8 mouse cellular contexts compared by ENCODE assay signal in genomic region chr4:123904333-123905125, GRCm38 (mm10). TPM values are rescaled to one million over a fixed set of nuclear protein-coding genes. Genes with fewer than 3 reads are reported as not detected.
DNase-seq lines count a peak whose midpoint lies in the region; ATAC-seq and TF ChIP-seq lines count a peak whose summit lies in the region.

Gene Mycbp, plus strand, starts transcription at chr4:123904832.

- no peak; a peak in 1 of 4 replicates for TF ChIP-seq EP300 in MEL (IDR thresholded peaks at IDR 0.05; ENCODE audit: low read depth in 1 of 2, low read length in 2 of 2)

- ATAC-seq in forebrain, postnatal 0 days: peak; percentile 100
- ATAC-seq in lung, embryonic 15.5 days (ENCODE audit: borderline replicate concordance, extremely low read depth, low FRiP score, low TSS enrichment): peak; percentile 100

- peak within 1 kb of the TSS; percentile 85 to 96 for H3K4me3 ChIP-seq in MEL (ENCODE audit: control insufficient read depth in 1 of 2, insufficient read depth in 1 of 2, low read depth in 2 of 2, low read length in 2 of 2)
- H3K4me3 ChIP-seq in cerebellum, adult 2 months (replicated peaks; ENCODE audit: insufficient read depth, low read depth, low read length): peak within 1 kb of the TSS; percentile 98
- H3K4me3 ChIP-seq in forebrain, postnatal 0 days (ENCODE audit: low read depth, low read length): peak within 1 kb of the TSS; percentile 70
- H3K4me3 ChIP-seq in lung, embryonic 15.5 days: peak within 1 kb of the TSS; percentile 88

- H3K4me2 ChIP-seq in forebrain, postnatal 0 days (ENCODE audit: low read depth): peak within 1 kb of the TSS; percentile 87
- H3K4me2 ChIP-seq in lung, embryonic 15.5 days: peak within 1 kb of the TSS; percentile 69

- no peaks in the 10 kb centered on the region for H3K27me3 ChIP-seq in MEL (ENCODE audit: control insufficient read depth in 1 of 2, insufficient read depth in 2 of 2, low read length in 2 of 2)
- H3K27me3 ChIP-seq in cerebellum, adult 2 months (ENCODE audit: control insufficient read depth, insufficient read depth, low read length): no peaks in the 10 kb centered on the region
- H3K27me3 ChIP-seq in forebrain, postnatal 0 days (ENCODE audit: insufficient read depth, low read length): no peaks in the 10 kb centered on the region
- no peaks in the 10 kb centered on the region for H3K27me3 ChIP-seq in lung, embryonic 15.5 days

- peak within 1 kb of the TSS; percentile 93 for H3K9ac ChIP-seq in MEL (ENCODE audit: control insufficient read depth, low read depth, low read length, poor library complexity, severe bottlenecking)
- H3K9ac ChIP-seq in forebrain, postnatal 0 days: peak within 1 kb of the TSS; percentile 69
- peak within 1 kb of the TSS; percentile 81 for H3K9ac ChIP-seq in lung, embryonic 15.5 days

- peaks cover 0 to 20% of the 10 kb centered on the region in 2 experiments; a peak in 2 of 4 replicates for H3K36me3 ChIP-seq in MEL (ENCODE audit: control insufficient read depth in 1 of 2, insufficient read depth in 2 of 2, low read length in 2 of 2)
- H3K36me3 ChIP-seq in forebrain, postnatal 0 days (ENCODE audit: insufficient read depth): peaks cover 7% of the 10 kb centered on the region; the same call in 1 of the 2 replicates
- H3K36me3 ChIP-seq in lung, embryonic 15.5 days: no peaks in the 10 kb centered on the region

- TF ChIP-seq CTCF in MEL (IDR thresholded peaks at IDR 0.05 in 2 of 3, conservative IDR thresholded peaks at IDR 0.05 in 1 of 3; ENCODE audit: control insufficient read depth in 1 of 3, insufficient read depth in 1 of 3, low read depth in 2 of 3, low read length in 3 of 3, poor library complexity in 1 of 3, severe bottlenecking in 1 of 3): no peak
- no peak for TF ChIP-seq CTCF in cerebellum, adult 2 months (IDR thresholded peaks at IDR 0.05; ENCODE audit: borderline replicate concordance, insufficient read depth, low read depth, low read length)
- TF ChIP-seq CTCF in forebrain, postnatal 0 days (IDR thresholded peaks at IDR 0.05; ENCODE audit: low read depth): no peak

- under 1% methylated on average over 49 of the region's 49 CpGs for WGBS in cerebellum, adult 2 months
- 4% methylated on average over 49 of the region's 49 CpGs for WGBS in forebrain, postnatal 0 days
- under 1% methylated on average over 48 of the region's 49 CpGs for WGBS in lung, embryonic 15.5 days

- peak; percentile 59 to 68; a peak in 2 of 4 replicates for TF ChIP-seq POLR2A in MEL (IDR thresholded peaks at IDR 0.05; ENCODE audit: control insufficient read depth in 1 of 2, insufficient read depth in 1 of 2, low read depth in 1 of 2, low read length in 2 of 2, poor library complexity in 1 of 2)
- peak; percentile 69 for TF ChIP-seq POLR2A in cerebellum, adult 2 months (IDR thresholded peaks at IDR 0.05; ENCODE audit: borderline replicate concordance, insufficient read depth, low read length)

- peak; percentile 98 for DNase-seq in MEL (ENCODE audit: low read depth, low spot score)
- peak; percentile 99 for DNase-seq in cerebellum, adult 2 months
- DNase-seq in forebrain, postnatal 0 days: peak; percentile 99
- DNase-seq in heart, postnatal 4 days: peak; percentile 100
- peak; percentile 96 to 99 for DNase-seq in layer of hippocampus, adult 8-10 months (ENCODE audit: low spot score in 2 of 2)
- peak; percentile 99 for DNase-seq in ovary, adult 18-20 months (ENCODE audit: low spot score)
- peak; percentile 97 for DNase-seq in thymus, postnatal 0 days (ENCODE audit: low spot score)

- no peak for TF ChIP-seq RAD21 in MEL (IDR thresholded peaks at IDR 0.05; ENCODE audit: low read depth, low read length)

- H3K79me2 ChIP-seq in MEL (ENCODE audit: control insufficient read depth, insufficient read depth, low read length, poor library complexity): peaks cover 20% of the 10 kb centered on the region

- H3K9me3 ChIP-seq in MEL (replicated peaks; ENCODE audit: insufficient read depth, low read length): no peaks in the 10 kb centered on the region
- H3K9me3 ChIP-seq in forebrain, postnatal 0 days (ENCODE audit: low read length): no peaks in the 10 kb centered on the region
- H3K9me3 ChIP-seq in lung, embryonic 15.5 days: no peaks in the 10 kb centered on the region

- H3K27ac ChIP-seq in MEL (ENCODE audit: control insufficient read depth, low read depth, low read length): peak within 1 kb of the TSS; percentile 69
- peak within 1 kb of the TSS; percentile 63 for H3K27ac ChIP-seq in cerebellum, adult 2 months (ENCODE audit: insufficient read depth, low read length)
- H3K27ac ChIP-seq in forebrain, postnatal 0 days (ENCODE audit: low read depth, low read length): peak within 1 kb of the TSS; percentile 29; the same call in 1 of the 2 replicates
- peak within 1 kb of the TSS; percentile 83 for H3K27ac ChIP-seq in lung, embryonic 15.5 days

- H3K4me1 ChIP-seq in MEL (ENCODE audit: control insufficient read depth in 1 of 2, insufficient read depth in 2 of 2, low read length in 2 of 2): peaks cover 4% of the 10 kb centered on the region in 2 experiments; a peak in 3 of 4 replicates
- no peaks in the 10 kb centered on the region; the same call in 1 of the 2 replicates for H3K4me1 ChIP-seq in cerebellum, adult 2 months (ENCODE audit: control insufficient read depth, insufficient read depth, low read length)
- H3K4me1 ChIP-seq in forebrain, postnatal 0 days (ENCODE audit: insufficient read depth): peaks cover 3% of the 10 kb centered on the region; the same call in 1 of the 2 replicates
- peaks cover 14% of the 10 kb centered on the region for H3K4me1 ChIP-seq in lung, embryonic 15.5 days

TF ChIP-seq in MEL, 35 proteins besides CTCF, POLR2A, EP300 and RAD21:
- TF ChIP-seq HCFC1 (IDR thresholded peaks at IDR 0.05; ENCODE audit: low read depth, low read length) (peak; percentile 92), RCOR1 (IDR thresholded peaks at IDR 0.05; ENCODE audit: low read depth, low read length) (0 out of 2 replicates have a peak, but pooled peaks have one; percentile 3), NRF1 (IDR thresholded peaks at IDR 0.05; ENCODE audit: insufficient read depth, low read depth, low read length, poor library complexity, severe bottlenecking) (peak; percentile 99), TBP (IDR thresholded peaks at IDR 0.05; ENCODE audit: low read depth, low read length) (peak; percentile 54; the same call in 1 of the 2 replicates), SIN3A (IDR thresholded peaks at IDR 0.05; ENCODE audit: low read length) (peak; percentile 99), MAZ (IDR thresholded peaks at IDR 0.05; ENCODE audit: low read depth, low read length) (0 out of 2 replicates have a peak, but pooled peaks have one; percentile 53), ZNF384 (IDR thresholded peaks at IDR 0.05; ENCODE audit: low read depth, low read length) (peak; percentile 59), POLR2AphosphoS2 (IDR thresholded peaks at IDR 0.05; ENCODE audit: low read length) (peak; percentile 54; the same call in 1 of the 2 replicates), GATA1 (IDR thresholded peaks at IDR 0.05; ENCODE audit: low read depth, low read length) (peak; percentile 60), USF1 (IDR thresholded peaks at IDR 0.05; ENCODE audit: low read depth, low read length) (peak; percentile 32), CHD2 (IDR thresholded peaks at IDR 0.05; ENCODE audit: low read length) (no peak), NELFE (IDR thresholded peaks at IDR 0.05; ENCODE audit: low read depth, low read length) (peak; percentile 67), ZMIZ1 (IDR thresholded peaks at IDR 0.05; ENCODE audit: low read depth, low read length) (peak; percentile 68), POLR2AphosphoS5 (IDR thresholded peaks at IDR 0.05; ENCODE audit: borderline replicate concordance, low read depth, low read length) (no peak), BHLHE40 (IDR thresholded peaks at IDR 0.05; ENCODE audit: borderline replicate concordance, low read depth, low read length) (peak; percentile 90), MYC (IDR thresholded peaks at IDR 0.05; ENCODE audit: low read depth, low read length) (peak; percentile 82), MXI1 (IDR thresholded peaks at IDR 0.05; ENCODE audit: low read depth, low read length) (peak; percentile 98), MAX (IDR thresholded peaks at IDR 0.05; ENCODE audit: low read length) (peak; percentile 87), TCF12 (IDR thresholded peaks at IDR 0.05; ENCODE audit: low read depth, low read length) (no peak; the same call in 1 of the 2 replicates), ELF1 (IDR thresholded peaks at IDR 0.05; ENCODE audit: low read depth, low read length) (peak; percentile 93), ETS1 (IDR thresholded peaks at IDR 0.05; ENCODE audit: low read depth, low read length) (no peak), KAT2A (conservative IDR thresholded peaks at IDR 0.05; ENCODE audit: low read depth, low read length) (peak; percentile 64; the same call in 1 of the 2 replicates), ZC3H11A (IDR thresholded peaks at IDR 0.05; ENCODE audit: low read depth, low read length) (no peak)

RNA-seq across cellular contexts. Expression of gene Mycbp, which starts in this region (rescaled TPM):
- 50.6 and 54.2 TPM in 2 replicates for total RNA-seq in MEL (2012; rRNA removed)
- polyA plus RNA-seq in MEL (2012; ENCODE audit: insufficient read depth in 1 of 2, insufficient read length in 2 of 2, low read depth in 1 of 2, low replicate concordance in 2 of 2, missing spikeins in 1 of 2): 10 to 100 TPM in 1 of 2 experiments, not detected in 1; 86.6 TPM
- polyA plus RNA-seq in cerebellum, adult 2 months (2012; rRNA removed): 14.9 and 23.3 TPM in 2 replicates
- 7.1 and 7.9 TPM in 2 replicates for total RNA-seq in forebrain, postnatal 0 days (2014; rRNA removed)
- 40.8 and 46.0 TPM in 2 replicates for polyA plus RNA-seq in forebrain, postnatal 0 days (2015; fragmentation: Nextera tagmentation; extraction: Ambion mirVana)
- total RNA-seq in heart, postnatal 4 days (2021): 10 to 100 TPM; 28.9 to 31.2 TPM
- 10 to 100 TPM in 1 of 4 experiments, 1 to 10 TPM in 3; 7.3 to 14.1 (median 8.7) TPM for total RNA-seq in layer of hippocampus, adult 8-10 months (2022)
- polyA plus RNA-seq in lung, embryonic 15.5 days (2015; fragmentation: Nextera tagmentation; extraction: Ambion mirVana): 61.7 and 69.6 TPM in 2 replicates
- polyA plus RNA-seq in thymus, postnatal 0 days (2015; fragmentation: Nextera tagmentation; extraction: Ambion mirVana): 64.7 and 76.5 TPM in 2 replicates

Comparison
In these comparisons a context has a peak if more than half of its experiments do, and no peak if none do; other contexts are left out.
1. Peak in every context shown above with its lines: DNase-seq, ATAC-seq, H3K4me3 ChIP-seq and H3K27ac ChIP-seq.
2. H3K27ac ChIP-seq: peak in every context shown above with its lines; median percentile 83 in lung, embryonic 15.5 days; 69 in MEL; 63 in cerebellum, adult 2 months; 29 in forebrain, postnatal 0 days.